Mouse (Mus musculus) liver, adult 2 months (tissue): ENCODE measurements around the gene Stxbp1. TPM values are rescaled to one million over a fixed set of nuclear protein-coding genes. Genes with fewer than 3 reads are reported as not detected.

Experiments used
- DNase-seq: peaks from one replicate; pipeline ENCODE4 v3.0.0-alpha.2; 2011; ENCODE audit warnings: low read depth, low spot score; ENCODE audit errors: extremely low read depth
- H3K27ac ChIP-seq: fragments of 200-500 bp; replicated peaks from 2 replicates; pipeline ENCODE4 v1.5.1; 2012; ENCODE audit warnings: low read depth, mild to moderate bottlenecking, control low read depth, inconsistent platforms, low read length; ENCODE audit not compliant: insufficient read depth
- H3K27me3 ChIP-seq: fragments of 200-500 bp; 2 replicates; pipeline ENCODE4 v1.6.1; 2012; ENCODE audit warnings: mild to moderate bottlenecking, moderate library complexity, low read length, inconsistent platforms; ENCODE audit not compliant: control insufficient read depth, insufficient read depth
- H3K36me3 ChIP-seq: fragments of 200-500 bp; 2 replicates; pipeline ENCODE4 v1.6.1; 2012; ENCODE audit warnings: low read length, inconsistent platforms; ENCODE audit not compliant: control insufficient read depth, insufficient read depth
- H3K4me1 ChIP-seq: fragments of 200-500 bp; 2 replicates; pipeline ENCODE4 v1.6.1; 2011; ENCODE audit warnings: low read length; ENCODE audit not compliant: control insufficient read depth, insufficient read depth
- H3K4me3 ChIP-seq: fragments of 200-500 bp; 2 replicates; pipeline ENCODE4 v1.5.1; 2011; ENCODE audit warnings: low read depth, mild to moderate bottlenecking, control low read depth, low read length, moderate library complexity; ENCODE audit not compliant: insufficient read depth
- H3K79me2 ChIP-seq: fragments of 200-500 bp; 2 replicates; pipeline ENCODE4 v1.6.1; 2012; ENCODE audit warnings: inconsistent platforms, mild to moderate bottlenecking, low read length, moderate library complexity; ENCODE audit not compliant: control insufficient read depth, insufficient read depth
- H3K9ac ChIP-seq: fragments of 200-500 bp; 2 replicates; pipeline ENCODE4 v1.6.1; 2012; ENCODE audit warnings: low read depth, mild to moderate bottlenecking, control low read depth, inconsistent platforms, low read length
- CTCF ChIP-seq: fragments of 200-500 bp; IDR thresholded peaks from 2 replicates; pipeline ENCODE4 v1.5.1; 2011; ENCODE audit warnings: low read depth, low read length, control low read depth
- POLR2A ChIP-seq: fragments of 200-500 bp; IDR thresholded peaks from 2 replicates; pipeline ENCODE4 v1.6.1; 2011; ENCODE audit warnings: low read length, control low read depth; ENCODE audit not compliant: insufficient read depth; ENCODE audit errors: extremely low read depth
- WGBS: fragments of 180-500 bp; shearing (Covaris S2); methylation state at CpG from one replicate; pipeline ENCODE4 v1.1.7; 2018; 5-methylcytosine and 5-hydroxymethylcytosine counted together
- polyA plus RNA-seq: library from polyadenylated mRNA; depleted of rRNA; stranded (reverse); fragments of >200 nt; gene quantifications from 2 replicates; pipeline ENCODE4 v1.2.3, GENCODE M21; 2012
- total RNA-seq: library from RNA; depleted of rRNA; stranded (reverse); fragments of >200 nt; gene quantifications from 2 replicates; pipeline ENCODE4 v1.2.3, GENCODE M21; 2014

The Stxbp1 gene
- total and polyA plus RNA-seq, 2 experiments, result 0.74 to 1.6 TPM

- no peak for DNase-seq
- Histone ChIP-seq H3K27me3 (no peaks in the 10 kb centered on the region), H3K79me2 (no peaks in the 10 kb centered on the region), H3K9ac (no peak overlapping the region), H3K27ac (no peak overlapping the region), H3K36me3 (no peaks in the 10 kb centered on the region), H3K4me1 (no peaks in the 10 kb centered on the region), H3K4me3 (no peak overlapping the region)
- 97% methylated on average over 5 of the region's 5 CpGs for WGBS
- TF ChIP-seq POLR2A (no peak), CTCF (no peak)
Observed at GRCm38 (mm10) chr2:32818208-32818607, 28.8 kb downstream of the Stxbp1 start.

GRCm38 (mm10) chr2:32817589-32817988 is 29.5 kb downstream of the Stxbp1 start:
- 87% methylated on average over 7 of the region's 7 CpGs for whole genome bisulfite sequencing
- H3K36me3 ChIP-seq, result no peaks in the 10 kb centered on the region
- no peaks in the 10 kb centered on the region for H3K27me3 ChIP-seq

GRCm38 (mm10) chr2:32816946-32817581 is 30.0 kb downstream of the Stxbp1 start:
- no peak for DNase-seq
- H3K9ac ChIP-seq, result no peak overlapping the region
- no peaks in the 10 kb centered on the region for H3K27me3 ChIP-seq
- 68% methylated on average over 17 of the region's 17 CpGs for WGBS
- no peaks in the 10 kb centered on the region for H3K79me2 ChIP-seq
- no peak overlapping the region for H3K4me3 ChIP-seq
- H3K4me1 ChIP-seq, result no peaks in the 10 kb centered on the region
- H3K36me3 ChIP-seq, result no peaks in the 10 kb centered on the region
- TF ChIP-seq POLR2A (no peak), CTCF (no peak)
- H3K27ac ChIP-seq, result no peak overlapping the region

More at GRCm38 (mm10) chr2:32817589-32817988, 29.5 kb downstream of the Stxbp1 start:
- H3K4me1 ChIP-seq, result no peaks in the 10 kb centered on the region
- H3K4me3 ChIP-seq, result no peak overlapping the region
- TF ChIP-seq POLR2A (no peak), CTCF (no peak)
- H3K79me2 ChIP-seq, result no peaks in the 10 kb centered on the region
- DNase-seq, result no peak
- no peak overlapping the region for H3K9ac ChIP-seq
- H3K27ac ChIP-seq, result no peak overlapping the region

GRCm38 (mm10) chr2:32816497-32816896 is 30.5 kb downstream of the Stxbp1 start:
- no peak overlapping the region for H3K4me3 ChIP-seq
- 94% methylated on average over 2 of the region's 2 CpGs for WGBS
- no peaks in the 10 kb centered on the region for H3K27me3 ChIP-seq
- no peak overlapping the region for H3K9ac ChIP-seq
- TF ChIP-seq CTCF, result no peak
- no peaks in the 10 kb centered on the region for H3K36me3 ChIP-seq
- H3K27ac ChIP-seq, result no peak overlapping the region
- no peak for DNase-seq
- H3K4me1 ChIP-seq, result no peaks in the 10 kb centered on the region
- no peaks in the 10 kb centered on the region for H3K79me2 ChIP-seq

- H3K4me3 ChIP-seq, result no peak overlapping the region
- no peaks in the 10 kb centered on the region for H3K4me1 ChIP-seq
- H3K79me2 ChIP-seq, result no peaks in the 10 kb centered on the region
- 80% methylated on average over 8 of the region's 8 CpGs for WGBS
- TF ChIP-seq POLR2A (no peak), CTCF (no peak)
- H3K36me3 ChIP-seq, result 0 out of 2 replicates have a peak, but pooled peaks cover 1% of the 10 kb centered on the region
- H3K9ac ChIP-seq, result no peak overlapping the region
- no peaks in the 10 kb centered on the region for H3K27me3 ChIP-seq
- H3K27ac ChIP-seq, result no peak overlapping the region
- DNase-seq, result no peak
Observed at GRCm38 (mm10) chr2:32811959-32812358, 35.1 kb downstream of the Stxbp1 start.

GRCm38 (mm10) chr2:32808816-32809566 is 38.1 kb downstream of the Stxbp1 start:
- 92% methylated on average over 14 of the region's 14 CpGs for WGBS
- DNase-seq, result no peak
- Histone ChIP-seq H3K79me2 (no peaks in the 10 kb centered on the region), H3K27ac (no peak overlapping the region), H3K9ac (no peak overlapping the region), H3K36me3 (0 out of 2 replicates have a peak, but pooled peaks cover 1% of the 10 kb centered on the region), H3K27me3 (no peaks in the 10 kb centered on the region), H3K4me3 (no peak overlapping the region), H3K4me1 (no peaks in the 10 kb centered on the region)
- TF ChIP-seq CTCF (no peak), POLR2A (no peak)
